Mouse (Mus musculus): ENCODE results near the gene Slc9a3r2. TPM values are rescaled to one million over a fixed set of nuclear protein-coding genes. Genes with fewer than 3 reads are reported as not detected.
A peak's percentile ranks its signal among the peaks of the same experiment; 100 is the strongest.

The Slc9a3r2 gene
- polyA plus RNA-seq, 1 experiment from 2014 or later, result 53.7 TPM

GRCm38 (mm10) chr17:24658017-24658758 is 8.1 kb upstream of the Slc9a3r2 start, which contains the start of gene Npw:
Gene Npw (minus strand): TSS chr17:24658457.
- H3K27ac ChIP-seq, result no peak within 1 kb of the TSS
- H3K4me2 ChIP-seq, result peak within 1 kb of the TSS; percentile 95
- H3K9me3 ChIP-seq, result no peaks in the 10 kb centered on the region
- H3K27me3 ChIP-seq (replicated peaks), result peaks cover 42% of the 10 kb centered on the region
- peaks cover 12% of the 10 kb centered on the region; the same call in 1 of the 2 replicates for H3K4me1 ChIP-seq
- H3K36me3 ChIP-seq, result no peaks in the 10 kb centered on the region
- ATAC-seq (ENCODE audit: insufficient read depth, low FRiP score, low read depth), result peak; percentile 51
- H3K9ac ChIP-seq, result no peak within 1 kb of the TSS; the same call in 1 of the 2 replicates
- WGBS, result 1% methylated on average over 47 of the region's 47 CpGs
- H3K4me3 ChIP-seq (replicated peaks), result peak within 1 kb of the TSS; percentile 40

- no peaks in the 10 kb centered on the region for H3K9me3 ChIP-seq
- ATAC-seq (ENCODE audit: insufficient read depth, low FRiP score, low read depth), result no peak
- peaks cover 33% of the 10 kb centered on the region for H3K27me3 ChIP-seq (replicated peaks)
Observed at GRCm38 (mm10) chr17:24654969-24655368, 4.8 kb upstream of the Slc9a3r2 start.

GRCm38 (mm10) chr17:24653967-24654710 is 4.0 kb upstream of the Slc9a3r2 start:
- Histone ChIP-seq H3K36me3 (no peaks in the 10 kb centered on the region), H3K27ac (0 out of 2 replicates have a peak overlapping the region, but pooled peaks have one; percentile 33), H3K4me2 (peak overlapping the region; percentile 61), H3K4me3 (replicated peaks) (peak overlapping the region; percentile 34), H3K9ac (no peak overlapping the region), H3K9me3 (no peaks in the 10 kb centered on the region), H3K27me3 (replicated peaks) (peaks cover 28% of the 10 kb centered on the region), H3K4me1 (peaks cover 18% of the 10 kb centered on the region; the same call in 1 of the 2 replicates)
- WGBS, result 2% methylated on average over 19 of the region's 19 CpGs
- peak; percentile 43 for ATAC-seq (ENCODE audit: insufficient read depth, low FRiP score, low read depth)

More at GRCm38 (mm10) chr17:24654969-24655368, 4.8 kb upstream of the Slc9a3r2 start:
- H3K27ac ChIP-seq, result no peak overlapping the region
- 67% methylated on average over 4 of the region's 4 CpGs for WGBS
- no peak overlapping the region for H3K9ac ChIP-seq
- H3K4me3 ChIP-seq (replicated peaks), result no peak overlapping the region
- H3K36me3 ChIP-seq, result no peaks in the 10 kb centered on the region
- peaks cover 18% of the 10 kb centered on the region; the same call in 1 of the 2 replicates for H3K4me1 ChIP-seq
- H3K4me2 ChIP-seq, result no peak overlapping the region

GRCm38 (mm10) chr17:24651835-24652234 is 1.7 kb upstream of the Slc9a3r2 start:
- no peak overlapping the region for H3K9ac ChIP-seq
- H3K4me3 ChIP-seq (replicated peaks), result no peak overlapping the region
- H3K9me3 ChIP-seq, result no peaks in the 10 kb centered on the region
- peaks cover 16% of the 10 kb centered on the region; the same call in 1 of the 2 replicates for H3K4me1 ChIP-seq
- no peak for ATAC-seq (ENCODE audit: insufficient read depth, low FRiP score, low read depth)
- H3K4me2 ChIP-seq, result no peak overlapping the region
- no peak overlapping the region for H3K27ac ChIP-seq
- WGBS, result 80% methylated on average over 3 of the region's 3 CpGs
- no peaks in the 10 kb centered on the region for H3K36me3 ChIP-seq
- H3K27me3 ChIP-seq (replicated peaks), result peaks cover 5% of the 10 kb centered on the region; the same call in 1 of the 2 replicates

GRCm38 (mm10) chr17:24650766-24651165 is 639 bp upstream of the Slc9a3r2 start:
- 74% methylated on average over 4 of the region's 4 CpGs for WGBS
- Histone ChIP-seq H3K4me1 (peaks cover 16% of the 10 kb centered on the region; the same call in 1 of the 2 replicates), H3K4me3 (replicated peaks) (no peak overlapping the region), H3K9ac (no peak overlapping the region), H3K9me3 (no peaks in the 10 kb centered on the region), H3K36me3 (no peaks in the 10 kb centered on the region), H3K4me2 (peak overlapping the region; percentile 99; the same call in 1 of the 2 replicates), H3K27ac (0 out of 2 replicates have a peak overlapping the region, but pooled peaks have one; percentile 11), H3K27me3 (replicated peaks) (no peaks in the 10 kb centered on the region)
- ATAC-seq (ENCODE audit: insufficient read depth, low FRiP score, low read depth), result no peak

GRCm38 (mm10) chr17:24649581-24650069 is 502 bp downstream of the Slc9a3r2 start:
- peak overlapping the region; percentile 31; the same call in 1 of the 2 replicates for H3K27ac ChIP-seq
- peak overlapping the region; percentile 81 for H3K4me3 ChIP-seq (replicated peaks)
- H3K9me3 ChIP-seq, result no peaks in the 10 kb centered on the region
- H3K9ac ChIP-seq, result peak overlapping the region; percentile 95
- H3K4me2 ChIP-seq, result peak overlapping the region; percentile 99
- no peaks in the 10 kb centered on the region for H3K36me3 ChIP-seq
- 2% methylated on average over 35 of the region's 35 CpGs for WGBS
- peak; percentile 24; the same call in 1 of the 2 replicates for ATAC-seq (ENCODE audit: insufficient read depth, low FRiP score, low read depth)
- H3K4me1 ChIP-seq, result peaks cover 28% of the 10 kb centered on the region; the same call in 1 of the 2 replicates
- no peaks in the 10 kb centered on the region for H3K27me3 ChIP-seq (replicated peaks)

- WGBS, result 71% methylated on average over 10 of the region's 10 CpGs
- no peak for ATAC-seq (ENCODE audit: insufficient read depth, low FRiP score, low read depth)
- Histone ChIP-seq H3K4me2 (peak overlapping the region; percentile 99), H3K9me3 (no peaks in the 10 kb centered on the region), H3K27ac (no peak overlapping the region), H3K4me3 (replicated peaks) (peak overlapping the region; percentile 81), H3K36me3 (no peaks in the 10 kb centered on the region), H3K4me1 (peaks cover 33% of the 10 kb centered on the region; the same call in 1 of the 2 replicates), H3K27me3 (replicated peaks) (no peaks in the 10 kb centered on the region), H3K9ac (no peak overlapping the region)
Observed at GRCm38 (mm10) chr17:24648731-24649377, 1.3 kb downstream of the Slc9a3r2 start.

GRCm38 (mm10) chr17:24647493-24647892 is 2.6 kb downstream of the Slc9a3r2 start:
- Histone ChIP-seq H3K4me3 (replicated peaks) (0 out of 2 replicates have a peak overlapping the region, but pooled peaks have one; percentile 4), H3K9me3 (no peaks in the 10 kb centered on the region), H3K4me1 (peaks cover 37% of the 10 kb centered on the region; the same call in 1 of the 2 replicates), H3K27me3 (replicated peaks) (no peaks in the 10 kb centered on the region), H3K9ac (no peak overlapping the region), H3K27ac (peak overlapping the region; percentile 40; the same call in 1 of the 2 replicates), H3K36me3 (no peaks in the 10 kb centered on the region), H3K4me2 (peak overlapping the region; percentile 30)
- no peak for ATAC-seq (ENCODE audit: insufficient read depth, low FRiP score, low read depth)
- 83% methylated on average over 11 of the region's 11 CpGs for WGBS

- Histone ChIP-seq H3K4me3 (replicated peaks) (no peak overlapping the region), H3K27me3 (replicated peaks) (no peaks in the 10 kb centered on the region), H3K4me2 (no peak overlapping the region), H3K4me1 (peaks cover 37% of the 10 kb centered on the region; the same call in 1 of the 2 replicates), H3K27ac (no peak overlapping the region), H3K9ac (no peak overlapping the region), H3K36me3 (no peaks in the 10 kb centered on the region), H3K9me3 (no peaks in the 10 kb centered on the region)
- 85% methylated on average over 4 of the region's 4 CpGs for WGBS
- ATAC-seq (ENCODE audit: insufficient read depth, low FRiP score, low read depth), result no peak
Observed at GRCm38 (mm10) chr17:24646381-24646780, 3.7 kb downstream of the Slc9a3r2 start.

- Histone ChIP-seq H3K27me3 (replicated peaks) (no peaks in the 10 kb centered on the region), H3K4me2 (no peak overlapping the region), H3K4me1 (peaks cover 37% of the 10 kb centered on the region; the same call in 1 of the 2 replicates), H3K9me3 (no peaks in the 10 kb centered on the region), H3K4me3 (replicated peaks) (no peak overlapping the region), H3K9ac (no peak overlapping the region), H3K36me3 (no peaks in the 10 kb centered on the region), H3K27ac (peak overlapping the region; percentile 57)
- ATAC-seq (ENCODE audit: insufficient read depth, low FRiP score, low read depth), result no peak
- WGBS, result 82% methylated on average over 3 of the region's 3 CpGs
Observed at GRCm38 (mm10) chr17:24645916-24646315, 4.2 kb downstream of the Slc9a3r2 start.
